Mouse (Mus musculus): ENCODE results near the gene Sik1. TPM values are rescaled to one million over a fixed set of nuclear protein-coding genes. Genes with fewer than 3 reads are reported as not detected.
A peak's percentile ranks its signal among the peaks of the same experiment; 100 is the strongest.

Sik1 gene
- total RNA-seq, 2 experiments from 2014 or later = 12.4 to 15.4 TPM

GRCm38 (mm10) chr17:31842930-31843822, 12.4 kb downstream of the Sik1 start:
- H3K4me3 ChIP-seq = no peak overlapping the region
- no peak for TF ChIP-seq CTCF (conservative IDR thresholded peaks at IDR 0.05)
- no peak overlapping the region for H3K27ac ChIP-seq
- no peak for DNase-seq (ENCODE audit: low spot score in 2 of 2)

DNA sequence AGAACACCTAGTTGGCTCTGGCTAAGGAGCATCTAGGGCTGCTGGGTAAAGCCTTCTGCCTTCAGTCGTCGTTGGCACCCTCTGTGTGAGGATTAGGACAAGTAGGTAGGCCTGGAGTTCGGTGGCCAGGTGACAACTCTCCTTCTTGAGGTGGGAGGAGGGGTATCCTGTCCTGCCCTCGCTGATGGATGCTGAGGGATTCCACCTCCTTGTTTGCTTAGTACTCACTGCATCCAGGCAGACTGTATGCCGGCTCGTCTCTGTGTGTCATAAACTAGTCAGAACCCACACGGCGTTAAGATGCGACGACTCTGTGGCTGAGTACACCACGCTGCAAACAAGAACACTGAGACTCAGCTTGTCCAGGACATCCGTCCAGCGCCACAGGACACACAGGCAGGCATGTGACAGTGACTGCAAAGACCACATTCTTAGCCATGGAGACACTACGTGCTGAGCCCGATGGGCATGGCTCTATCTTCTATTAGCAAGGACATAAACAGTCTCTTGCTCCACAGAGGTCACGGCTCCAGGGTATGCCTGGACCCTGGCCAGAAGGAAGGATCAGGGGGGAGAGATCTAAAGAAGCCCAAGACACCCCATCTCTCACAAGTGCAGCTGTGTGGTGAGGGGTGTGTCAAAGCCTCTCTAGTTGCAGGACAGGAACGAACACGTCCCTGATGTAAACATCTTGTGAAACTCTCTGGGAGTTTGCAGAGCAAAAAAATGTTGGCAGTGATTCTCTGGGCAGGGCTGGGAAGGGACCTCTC, 13.6 kb downstream of the Sik1 start:
- DNase-seq (ENCODE audit: low spot score in 2 of 2) = no peak
- 0 out of 2 replicates have a peak overlapping the region, but pooled peaks have one; percentile 3 for H3K27ac ChIP-seq
- no peak for TF ChIP-seq CTCF (conservative IDR thresholded peaks at IDR 0.05)

DNA sequence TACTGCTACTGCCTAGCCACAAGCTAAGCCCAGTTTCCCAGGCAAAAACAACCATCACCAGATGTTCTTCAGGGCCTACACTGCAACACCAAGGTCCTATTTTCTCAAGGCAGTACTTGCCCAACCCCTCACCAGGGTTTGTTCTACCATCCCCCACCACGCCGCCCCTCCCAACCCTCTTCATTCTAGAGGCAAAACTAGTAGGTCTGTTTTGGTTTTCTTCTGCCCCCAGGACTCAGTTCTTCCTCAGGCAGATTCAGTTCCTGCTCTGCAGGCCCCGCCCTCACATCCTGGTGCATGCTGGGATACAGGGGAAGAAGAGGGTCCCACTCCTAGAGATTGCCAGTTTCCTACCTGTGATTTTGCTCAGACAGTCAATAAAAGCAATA, 14.2 kb downstream of the Sik1 start:
- no peak for DNase-seq (ENCODE audit: low spot score in 2 of 2)
- no peak overlapping the region for H3K4me3 ChIP-seq
- no peak for TF ChIP-seq CTCF (conservative IDR thresholded peaks at IDR 0.05)
- H3K27ac ChIP-seq = 0 out of 2 replicates have a peak overlapping the region, but pooled peaks have one; percentile 3

More for the DNA sequence above, 13.6 kb downstream of the Sik1 start:
- H3K4me3 ChIP-seq = no peak overlapping the region

DNA sequence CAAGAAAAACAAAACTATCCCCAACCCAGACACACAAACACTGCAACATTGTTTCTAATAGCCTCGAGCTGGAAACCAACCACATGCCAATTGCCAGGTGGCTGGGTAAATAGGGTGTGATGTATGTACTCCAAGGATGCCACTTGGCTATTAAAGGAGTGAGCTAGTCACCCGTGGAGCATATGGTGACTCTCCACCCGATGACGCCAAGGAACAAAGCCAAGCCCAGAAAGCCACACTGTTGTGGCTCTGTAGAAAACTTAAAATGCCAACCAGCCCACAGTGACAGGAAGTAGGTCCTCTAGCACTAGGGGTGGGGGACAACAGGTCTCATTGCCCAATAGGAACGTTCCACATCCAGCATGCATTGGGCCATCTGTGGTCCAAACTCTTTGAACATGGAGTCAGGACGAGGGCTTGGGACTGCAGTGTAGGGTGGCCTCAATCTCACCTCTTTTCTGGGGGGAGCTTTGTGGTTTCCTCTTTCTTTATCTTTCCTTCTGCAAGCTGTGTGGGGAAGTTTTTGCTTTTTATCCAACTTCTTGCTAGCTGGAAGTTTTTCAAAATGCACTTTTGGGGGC, 15.1 kb downstream of the Sik1 start:
- H3K4me3 ChIP-seq = no peak overlapping the region
- DNase-seq (ENCODE audit: low spot score in 2 of 2) = no peak
- no peak for TF ChIP-seq CTCF (conservative IDR thresholded peaks at IDR 0.05)
- H3K27ac ChIP-seq = no peak overlapping the region

DNA sequence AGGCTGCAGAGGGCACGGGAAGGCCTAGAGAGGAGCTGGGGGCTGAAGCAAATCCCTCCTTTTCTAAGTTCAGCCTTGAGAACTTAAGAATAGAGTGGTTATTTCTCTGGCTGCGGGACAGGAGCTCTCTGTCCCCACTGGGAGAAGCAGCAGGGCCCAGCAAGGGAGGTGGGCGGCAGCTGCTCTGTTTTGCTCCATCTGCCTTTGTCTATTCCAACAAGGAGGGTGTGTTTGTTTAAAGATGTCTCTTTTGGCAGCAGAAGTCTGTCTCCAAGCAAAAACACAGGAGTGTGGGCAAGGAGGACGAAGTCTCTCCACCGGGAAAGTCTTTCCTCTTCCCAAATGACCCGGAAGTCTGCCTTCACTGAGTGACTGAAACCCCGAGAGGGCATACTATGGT, 18.8 kb downstream of the Sik1 start:
- peak; percentile 50 to 56 for DNase-seq (ENCODE audit: low spot score in 2 of 2)
- H3K4me3 ChIP-seq = no peak overlapping the region

DNA sequence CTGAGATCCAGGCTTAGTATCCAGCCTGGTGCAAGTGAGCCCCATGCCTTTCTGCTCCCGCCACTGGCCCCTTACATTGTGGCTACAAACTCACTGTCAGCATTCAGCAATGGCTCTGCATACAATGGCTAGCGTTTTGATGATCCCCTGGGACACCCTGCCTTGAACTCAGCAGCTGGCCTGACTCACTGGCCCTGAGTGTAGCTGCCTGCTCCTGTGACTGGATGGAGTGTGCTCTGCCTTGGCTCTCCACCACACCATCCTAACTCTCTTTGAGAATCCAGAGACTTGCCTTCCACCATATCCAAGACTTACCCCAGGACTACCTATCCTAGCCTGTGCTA, 19.4 kb downstream of the Sik1 start:
- DNase-seq (ENCODE audit: low spot score in 2 of 2) = no peak
- no peak overlapping the region for H3K4me3 ChIP-seq
- no peak for TF ChIP-seq CTCF (conservative IDR thresholded peaks at IDR 0.05)
- no peak overlapping the region for H3K27ac ChIP-seq

More for the DNA sequence above, 18.8 kb downstream of the Sik1 start:
- H3K27ac ChIP-seq = no peak overlapping the region
- TF ChIP-seq CTCF (conservative IDR thresholded peaks at IDR 0.05) = no peak

DNA sequence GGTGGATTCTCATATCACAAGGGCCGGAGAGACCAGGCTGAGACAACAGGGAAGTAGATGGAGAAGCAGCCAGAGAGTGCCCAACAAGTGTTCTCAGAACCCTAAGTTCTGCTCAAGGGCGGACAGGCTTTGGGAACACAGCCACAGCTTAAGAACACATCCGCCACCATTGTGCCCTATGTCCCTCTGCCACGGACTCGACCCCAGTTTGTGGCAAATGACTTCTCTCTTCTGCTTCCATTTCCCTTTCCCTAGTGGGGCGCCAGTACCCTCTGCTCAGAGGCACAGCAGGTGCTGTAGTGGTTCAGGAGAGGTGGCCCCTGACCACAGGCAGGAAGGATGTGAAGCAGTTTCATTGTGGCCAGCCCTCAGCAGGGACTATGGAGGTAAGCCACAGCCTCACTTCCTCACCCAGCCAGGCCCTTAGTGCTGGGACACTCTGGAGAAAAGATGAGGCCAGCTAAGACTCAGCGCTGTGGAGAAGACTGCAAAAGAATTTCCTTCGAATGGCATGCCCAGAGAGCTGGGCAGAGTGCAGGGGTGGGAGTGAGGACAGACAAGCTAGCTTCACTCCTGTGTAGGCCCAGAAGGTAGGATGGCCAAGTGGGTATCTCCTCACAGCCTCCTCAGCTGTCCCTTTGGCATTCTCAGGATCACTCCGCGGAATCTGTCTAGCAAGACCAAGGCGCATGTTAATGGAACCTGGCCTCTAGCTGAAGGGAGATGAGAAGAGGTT, 19.9 kb downstream of the Sik1 start:
- Histone ChIP-seq H3K27ac (no peak overlapping the region), H3K4me3 (no peak overlapping the region)
- no peak for TF ChIP-seq CTCF (conservative IDR thresholded peaks at IDR 0.05)
- no peak for DNase-seq (ENCODE audit: low spot score in 2 of 2)

DNA sequence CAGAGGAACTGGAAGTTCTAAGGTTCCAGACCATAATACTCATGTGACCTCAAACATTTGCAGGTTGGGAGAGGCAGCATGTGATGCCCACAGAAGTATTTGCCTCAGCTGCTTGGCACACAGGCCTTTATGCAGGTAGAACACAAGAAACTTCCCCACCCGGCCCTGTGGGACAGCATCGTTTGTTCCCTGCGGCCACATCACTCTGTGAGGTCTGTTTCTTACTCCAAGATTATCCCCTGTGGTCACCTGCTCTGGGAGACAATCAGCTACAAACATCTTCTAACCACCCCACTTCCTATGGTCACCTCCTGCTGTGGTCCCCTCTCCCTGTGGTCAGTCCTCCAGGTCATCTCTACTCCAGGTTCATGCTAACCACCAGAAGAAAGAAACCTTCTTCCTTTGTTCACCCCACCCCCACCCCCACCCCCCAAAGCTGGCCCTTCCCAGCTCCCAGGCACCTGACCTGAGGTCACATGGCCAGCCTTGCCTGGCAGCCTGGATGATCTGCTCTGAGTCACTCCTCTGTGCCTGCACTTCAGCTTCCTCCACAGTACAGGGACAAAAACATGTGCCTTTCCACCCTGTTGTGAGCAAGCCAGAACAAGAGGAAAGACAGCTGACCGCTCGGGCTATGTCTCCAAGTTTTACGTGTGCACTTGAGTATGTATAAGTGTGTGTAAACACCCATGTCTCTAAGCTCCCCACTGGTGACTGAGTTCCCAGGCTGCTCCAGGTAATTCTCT, 21.1 kb downstream of the Sik1 start:
- no peak for DNase-seq (ENCODE audit: low spot score in 2 of 2)
- H3K27ac ChIP-seq = no peak overlapping the region
- TF ChIP-seq CTCF (conservative IDR thresholded peaks at IDR 0.05) = no peak
- H3K4me3 ChIP-seq = no peak overlapping the region

- TF ChIP-seq CTCF (conservative IDR thresholded peaks at IDR 0.05) = no peak
- H3K4me3 ChIP-seq = no peak overlapping the region
- DNase-seq (ENCODE audit: low spot score in 2 of 2) = no peak
- no peak overlapping the region for H3K27ac ChIP-seq
Observed at GRCm38 (mm10) chr17:31833752-31834151, 21.9 kb downstream of the Sik1 start.

GRCm38 (mm10) chr17:31832577-31832964, 23.0 kb downstream of the Sik1 start:
- TF ChIP-seq CTCF (conservative IDR thresholded peaks at IDR 0.05) = no peak
- no peak for DNase-seq (ENCODE audit: low spot score in 2 of 2)
- H3K4me3 ChIP-seq = no peak overlapping the region
- H3K27ac ChIP-seq = no peak overlapping the region

GRCm38 (mm10) chr17:31831866-31832576, 23.6 kb downstream of the Sik1 start:
- no peak overlapping the region for H3K4me3 ChIP-seq
- no peak for TF ChIP-seq CTCF (conservative IDR thresholded peaks at IDR 0.05)
- no peak for DNase-seq (ENCODE audit: low spot score in 2 of 2)
- no peak overlapping the region for H3K27ac ChIP-seq

Measured in layer of hippocampus, adult 2 months (tissue).